Mouse (Mus musculus) spleen, postnatal 36 days (tissue): ENCODE results near the gene Rheb.
"Not testable (repeated sequence)": the region's sequence is repeated elsewhere in the genome, so short reads cannot be mapped to it uniquely, and the experiment has no call there.

ENCODE experiments used
- DNase-seq, 2 experiments: peaks; one replicate each; pipeline ENCODE4 v3.0.0; 2022; ENCODE audit warnings: low spot score in 2 of 2, mixed read lengths in 1 of 2

Rheb gene

GRCm38 (mm10) chr5:24841662-24842273, 656 bp downstream of the Rheb start:
- no peak for DNase-seq

GRCm38 (mm10) chr5:24840975-24841431, 1.4 kb downstream of the Rheb start:
- DNase-seq, result no peak

- DNase-seq, result no peak
Observed at GRCm38 (mm10) chr5:24834491-24834890, 7.9 kb downstream of the Rheb start.

GRCm38 (mm10) chr5:24831912-24832311, 10.5 kb downstream of the Rheb start:
- DNase-seq, result no peak

GRCm38 (mm10) chr5:24828446-24828845, 14.0 kb downstream of the Rheb start:
- DNase-seq, result no peak

- no peak for DNase-seq
Observed at GRCm38 (mm10) chr5:24827173-24827572, 15.3 kb downstream of the Rheb start.

- DNase-seq, result no peak
Observed at GRCm38 (mm10) chr5:24826056-24826770, 16.2 kb downstream of the Rheb start.

- no peak for DNase-seq
Observed at GRCm38 (mm10) chr5:24825365-24826055, 16.9 kb downstream of the Rheb start.

- DNase-seq, result no peak
Observed at GRCm38 (mm10) chr5:24823864-24824405, 18.5 kb downstream of the Rheb start.

GRCm38 (mm10) chr5:24822781-24823180, 19.6 kb downstream of the Rheb start:
- no peak for DNase-seq

GRCm38 (mm10) chr5:24822231-24822630, 20.2 kb downstream of the Rheb start:
- DNase-seq, result not testable (repeated sequence)

- no peak for DNase-seq
Observed at GRCm38 (mm10) chr5:24821403-24821841, 21.0 kb downstream of the Rheb start.

GRCm38 (mm10) chr5:24820627-24821026, 21.8 kb downstream of the Rheb start:
- no peak for DNase-seq

GRCm38 (mm10) chr5:24817191-24817590, 25.2 kb downstream of the Rheb start:
- DNase-seq, result no peak

GRCm38 (mm10) chr5:24813946-24814345, 28.5 kb downstream of the Rheb start:
- no peak for DNase-seq

GRCm38 (mm10) chr5:24813005-24813404, 29.4 kb downstream of the Rheb start:
- no peak for DNase-seq

GRCm38 (mm10) chr5:24805222-24805621, 37.2 kb downstream of the Rheb start:
- DNase-seq, result no peak

GRCm38 (mm10) chr5:24804661-24805060, 37.8 kb downstream of the Rheb start:
- DNase-seq, result no peak

GRCm38 (mm10) chr5:24801841-24802624, 40.4 kb downstream of the Rheb start:
- DNase-seq, result no peak

- no peak for DNase-seq
Observed at GRCm38 (mm10) chr5:24800416-24800815, 42.0 kb downstream of the Rheb start.

GRCm38 (mm10) chr5:24798639-24799038, 43.8 kb downstream of the Rheb start:
- no peak for DNase-seq

- no peak for DNase-seq
Observed at GRCm38 (mm10) chr5:24797858-24798257, 44.6 kb downstream of the Rheb start.
